Mouse (Mus musculus) cerebellum, postnatal 10 days (tissue): ENCODE results near the gene 2410141K09Rik.
"Not testable (repeated sequence)": the region's sequence is repeated elsewhere in the genome, so short reads cannot be mapped to it uniquely, and the experiment has no call there.

Experiments
- DNase-seq, 2 experiments: peaks; one replicate each; pipeline ENCODE4 v3.0.0; 2021; ENCODE audit warnings: mixed read lengths in 2 of 2

2410141K09Rik gene

GRCm38 (mm10) chr13:66441018-66441417, at the start of gene 2410141K09Rik:
TSS of gene 2410141K09Rik (minus strand) at chr13:66441118.
- DNase-seq = not testable (repeated sequence)

GRCm38 (mm10) chr13:66426858-66427257, 14.1 kb downstream of the 2410141K09Rik start:
- not testable (repeated sequence) for DNase-seq

GRCm38 (mm10) chr13:66414962-66415361, 26.0 kb downstream of the 2410141K09Rik start:
- DNase-seq = not testable (repeated sequence)
